Comparison of ENCODE assay signal across 12 mouse cellular contexts in the genomic region with DNA sequence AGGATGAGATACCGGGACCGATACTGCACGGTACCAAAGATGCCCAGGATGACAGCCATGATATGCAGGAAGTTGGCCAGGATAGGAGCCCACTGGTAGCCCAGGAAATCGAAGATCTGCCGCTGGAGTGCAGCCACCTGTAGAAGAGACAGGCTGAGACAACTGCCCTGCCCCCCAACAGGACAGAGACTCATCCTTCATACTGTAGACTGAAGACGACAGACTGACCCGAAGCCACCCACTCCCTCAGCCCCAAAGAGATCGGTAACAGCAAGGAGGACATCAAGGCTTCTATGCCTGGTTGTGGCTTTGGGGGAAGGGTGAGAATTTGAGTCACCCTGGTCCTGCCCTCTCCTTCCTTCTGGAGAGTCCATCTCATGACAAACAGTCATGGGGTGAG. TPM values are rescaled to one million over a fixed set of nuclear protein-coding genes. Genes with fewer than 3 reads are reported as not detected.
"Had no signal": no experiment of that assay in that cellular context is flagged by ENCODE, and none has a peak within 500 bp of the region (broad histone marks: within the 10 kb centered on the region; RNA-seq: fewer than 3 reads in every experiment).

No protein-coding gene starts in this region.

- DNase-seq: kidney, postnatal 14 days; lung, adult 18-20 months; right cerebral cortex, postnatal 14 days; thymus, adult 2 months; thymus, postnatal 25 days had no signal

- H3K9ac ChIP-seq: kidney, embryonic 15.5 days; limb, embryonic 13.5 days; liver, embryonic 14.5 days; midbrain, embryonic 13.5 days; neural tube, embryonic 12.5 days; stomach, embryonic 15.5 days had no signal

- H3K4me1 ChIP-seq: limb, embryonic 13.5 days; stomach, embryonic 15.5 days had no signal

- H3K27ac ChIP-seq: kidney, embryonic 15.5 days; limb, embryonic 13.5 days; liver, embryonic 14.5 days; midbrain, embryonic 13.5 days; neural tube, embryonic 12.5 days; stomach, embryonic 15.5 days had no signal

- H3K4me2 ChIP-seq: kidney, embryonic 15.5 days; limb, embryonic 13.5 days; midbrain, embryonic 13.5 days; neural tube, embryonic 12.5 days; stomach, embryonic 15.5 days had no signal

- H3K27me3 ChIP-seq: kidney, embryonic 15.5 days; limb, embryonic 13.5 days; midbrain, embryonic 13.5 days; neural tube, embryonic 12.5 days; stomach, embryonic 15.5 days had no signal

- H3K4me3 ChIP-seq: kidney, embryonic 15.5 days; limb, embryonic 13.5 days; midbrain, embryonic 13.5 days; neural tube, embryonic 12.5 days; stomach, embryonic 15.5 days had no signal

- ATAC-seq: midbrain, embryonic 13.5 days had no signal

- H3K9me3 ChIP-seq: kidney, embryonic 15.5 days; midbrain, embryonic 13.5 days; neural tube, embryonic 12.5 days; stomach, embryonic 15.5 days had no signal

- H3K36me3 ChIP-seq: stomach, embryonic 15.5 days had no signal

RNA-seq across cellular contexts. Expression of a gene that starts 34.9 kb away (rescaled TPM):
- total RNA-seq: monocyte, adult 5-6 weeks had no signal
